Mouse (Mus musculus) heart, adult 11 months (tissue): ENCODE results near the gene 3110021N24Rik.

Experiments used
- DNase-seq: peaks from one replicate; pipeline ENCODE4 v3.0.0; 2022

3110021N24Rik gene

GRCm38 (mm10) chr4:108798083-108798830, 78.8 kb downstream of the 3110021N24Rik start:
- peak; percentile 95 for DNase-seq

GRCm38 (mm10) chr4:108803535-108803934, 84.1 kb downstream of the 3110021N24Rik start:
- peak; percentile 44 for DNase-seq

GRCm38 (mm10) chr4:108811142-108811541, 91.7 kb downstream of the 3110021N24Rik start:
- DNase-seq, result peak; percentile 59

GRCm38 (mm10) chr4:108811550-108811949, 92.1 kb downstream of the 3110021N24Rik start:
- DNase-seq, result no peak

GRCm38 (mm10) chr4:108825677-108826076, 106.2 kb downstream of the 3110021N24Rik start:
- no peak for DNase-seq

GRCm38 (mm10) chr4:108826096-108826495, 106.6 kb downstream of the 3110021N24Rik start:
- DNase-seq, result no peak

- DNase-seq, result peak; percentile 56
These were observed 107.2 kb downstream of the 3110021N24Rik start for GRCm38 (mm10) chr4:108826643-108827042.

GRCm38 (mm10) chr4:108830698-108831097, 111.2 kb downstream of the 3110021N24Rik start:
- DNase-seq, result no peak
